Mouse (Mus musculus): ENCODE measurements at regions not wholly inside any gene's neighbourhood (a gene's known extent, or its start where the extent isn't known, plus 50 kb on each side); places are given as distances from the start of the nearest gene placed in this dataset.

- no peak for ATAC-seq (ENCODE audit: low TSS enrichment)
Observed at GRCm38 (mm10) chr6:118285246-118285645, 87.7 kb upstream of the Ret start.

- no peak for ATAC-seq (ENCODE audit: low TSS enrichment)
Observed at GRCm38 (mm10) chr6:118283949-118284568, 86.5 kb upstream of the Ret start.

DNA sequence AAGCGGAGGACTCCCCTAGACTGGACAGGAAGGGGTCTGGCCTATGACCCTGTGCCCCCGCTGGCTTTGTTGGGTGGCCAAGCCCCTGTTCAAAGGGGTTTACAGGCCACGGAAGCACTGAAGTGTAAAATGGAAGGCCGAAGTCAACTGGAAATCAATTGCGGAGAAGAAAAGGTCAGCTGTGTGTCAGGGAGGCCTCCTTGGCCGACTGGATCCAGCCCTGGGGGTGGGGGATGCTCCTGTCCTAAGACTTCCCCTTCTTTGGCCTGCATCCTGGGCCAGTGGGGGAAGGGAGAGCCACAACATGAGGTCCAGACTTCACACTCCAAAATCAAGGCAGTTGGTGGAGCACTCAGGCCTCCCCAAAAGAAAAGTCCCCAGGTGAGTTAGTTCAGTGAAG is 66.4 kb upstream of the Ret start:
- no peak for ATAC-seq (ENCODE audit: low TSS enrichment)

GRCm38 (mm10) chr6:118259881-118260280 is 62.4 kb upstream of the Ret start:
- ATAC-seq (ENCODE audit: low TSS enrichment), result no peak

- ATAC-seq (ENCODE audit: low TSS enrichment), result no peak
Observed at GRCm38 (mm10) chr6:118254871-118255270, 57.4 kb upstream of the Ret start.

DNA sequence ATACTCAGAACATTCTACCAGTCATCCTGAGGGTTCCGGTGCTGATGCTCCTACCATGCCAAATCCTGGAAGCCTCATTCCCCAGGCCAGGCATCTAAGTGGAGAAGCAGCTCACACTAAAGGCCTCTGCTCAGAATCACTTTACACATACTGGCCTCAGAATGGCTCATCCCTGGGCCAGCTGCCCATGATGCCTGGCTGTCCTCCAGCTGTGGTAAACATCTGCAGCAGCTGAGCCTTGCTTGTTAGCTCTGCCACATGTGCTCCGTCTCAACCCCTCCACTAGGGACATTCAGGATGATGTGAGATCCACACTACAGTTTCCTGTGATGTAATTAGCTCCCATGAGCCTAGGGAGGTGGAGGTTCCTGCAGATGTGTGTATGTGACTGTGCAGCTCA is 55.2 kb upstream of the Ret start:
- ATAC-seq (ENCODE audit: low TSS enrichment), result no peak

DNA sequence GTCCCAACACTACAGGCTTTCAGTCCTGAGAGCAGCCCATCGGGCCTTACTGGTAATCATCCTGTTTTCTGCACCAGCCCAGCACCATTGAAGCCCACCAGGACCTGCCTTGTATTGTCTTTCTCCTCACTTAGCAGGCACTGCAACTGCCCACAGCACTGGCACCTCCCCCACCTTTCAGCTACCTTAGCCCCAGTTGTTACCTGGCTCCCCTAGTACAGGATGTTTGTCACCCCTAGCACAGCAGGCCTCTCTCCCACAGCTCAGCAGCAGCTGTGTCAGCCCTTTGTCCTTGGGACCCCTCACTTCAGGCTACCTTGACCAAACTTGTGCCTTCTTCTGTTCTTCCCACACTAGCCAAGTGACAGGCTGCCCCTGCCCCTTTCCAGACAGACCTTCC is 53.6 kb upstream of the Ret start:
- no peak for ATAC-seq (ENCODE audit: low TSS enrichment)

- ATAC-seq (ENCODE audit: low TSS enrichment), result no peak
Observed at GRCm38 (mm10) chr6:118250006-118250405, 52.5 kb upstream of the Ret start.

All from frontal cortex, adult (tissue).